Mouse (Mus musculus): ENCODE results near the gene 5031410I06Rik.
"Not testable (repeated sequence)": the region's sequence is repeated elsewhere in the genome, so short reads cannot be mapped to it uniquely, and the experiment has no call there.

5031410I06Rik gene

DNA sequence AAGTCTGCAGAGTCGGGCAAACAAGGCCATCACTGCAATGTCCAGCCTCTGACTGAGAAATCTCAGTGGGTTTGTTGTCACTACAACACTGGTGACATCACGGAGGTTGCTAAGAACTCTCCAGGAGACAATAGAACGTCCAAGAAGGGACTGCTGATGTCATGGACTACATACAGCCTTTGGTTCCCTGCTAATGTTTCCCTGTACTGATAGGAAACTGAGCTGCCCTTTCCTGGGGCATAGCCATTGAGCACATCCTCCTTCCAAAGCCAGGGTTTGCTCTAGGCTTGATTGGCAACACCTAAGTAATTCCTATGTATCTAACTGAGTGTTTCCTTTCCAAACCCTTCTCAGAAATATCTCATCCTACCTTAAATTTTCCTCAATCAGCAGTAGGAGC lies at the start of gene 5031410I06Rik:
Gene 5031410I06Rik, minus strand, starts transcription at position 101 of the 400 bp plus-strand sequence.
- in situ Hi-C loops (cut with MboI): not testable (repeated sequence)

DNA sequence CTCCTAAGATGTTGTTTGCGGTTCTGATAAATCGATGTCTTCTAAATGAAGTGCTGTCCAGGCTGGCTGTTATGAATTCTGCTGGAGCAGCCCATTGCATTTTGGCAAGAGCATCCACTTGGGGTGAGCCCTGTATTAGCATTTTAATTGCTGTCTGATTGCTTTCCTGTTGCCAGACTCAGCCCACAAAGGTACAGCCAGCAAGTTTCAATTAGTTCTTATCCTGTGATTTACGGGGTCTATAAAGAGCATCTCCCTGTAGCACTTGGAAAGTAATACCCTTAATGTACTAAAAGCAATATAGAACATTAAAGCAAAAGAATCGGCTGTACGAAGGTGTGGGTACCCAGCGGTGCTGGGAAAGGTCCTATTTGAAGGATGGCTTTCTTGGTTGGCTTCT lies 37.7 kb upstream of the 5031410I06Rik start:
- in situ Hi-C loops (cut with MboI): no loop called here

DNA sequence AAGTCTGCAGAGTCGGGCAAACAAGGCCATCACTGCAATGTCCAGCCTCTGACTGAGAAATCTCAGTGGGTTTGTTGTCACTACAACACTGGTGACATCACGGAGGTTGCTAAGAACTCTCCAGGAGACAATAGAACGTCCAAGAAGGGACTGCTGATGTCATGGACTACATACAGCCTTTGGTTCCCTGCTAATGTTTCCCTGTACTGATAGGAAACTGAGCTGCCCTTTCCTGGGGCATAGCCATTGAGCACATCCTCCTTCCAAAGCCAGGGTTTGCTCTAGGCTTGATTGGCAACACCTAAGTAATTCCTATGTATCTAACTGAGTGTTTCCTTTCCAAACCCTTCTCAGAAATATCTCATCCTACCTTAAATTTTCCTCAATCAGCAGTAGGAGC lies 16.2 kb upstream of the 5031410I06Rik start, which contains the start of gene Gm10220:
Gene Gm10220, minus strand, starts transcription at position 101 of the 400 bp plus-strand sequence.
- in situ Hi-C loops (cut with MboI): not testable (repeated sequence)

DNA sequence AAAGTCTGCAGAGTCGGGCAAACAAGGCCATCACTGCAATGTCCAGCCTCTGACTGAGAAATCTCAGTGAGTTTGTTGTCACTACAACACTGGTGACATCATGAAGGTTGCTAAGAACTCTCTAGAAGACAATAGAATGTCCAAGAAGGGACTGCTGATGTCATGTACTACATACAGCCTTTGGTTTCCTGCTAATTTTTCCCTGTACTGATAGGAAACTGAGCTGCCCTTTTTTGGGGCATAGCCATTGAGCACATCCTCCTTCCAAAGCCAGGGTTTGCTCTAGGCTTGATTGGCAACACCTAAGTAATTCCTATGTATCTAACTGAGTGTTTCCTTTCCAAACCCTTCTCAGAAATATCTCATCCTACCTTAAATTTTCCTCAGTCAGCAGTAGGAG lies 16.0 kb downstream of the 5031410I06Rik start, which contains the start of gene Gm10471:
Gene Gm10471, minus strand, starts transcription at position 101 of the 400 bp plus-strand sequence.
- in situ Hi-C loops (cut with MboI): not testable (repeated sequence)

DNA sequence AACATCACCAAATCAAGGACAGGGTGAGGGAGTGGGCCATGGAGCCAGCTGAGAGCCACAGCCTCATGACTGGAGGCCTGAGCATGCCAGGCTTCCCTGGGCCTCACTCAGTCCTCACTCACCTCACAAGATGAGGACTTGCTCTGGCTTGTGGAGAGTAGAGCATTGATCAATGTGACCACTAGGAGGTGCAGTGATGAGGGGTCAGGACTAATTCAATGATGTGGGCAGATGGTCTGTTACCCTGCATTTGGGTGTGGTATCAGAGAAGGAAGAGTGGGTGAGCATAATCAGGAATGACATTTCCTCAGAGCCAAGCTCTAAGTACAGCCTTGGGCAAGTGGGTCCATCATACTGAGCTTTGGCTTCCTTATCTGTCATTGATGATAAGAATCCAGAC lies 26.1 kb downstream of the 5031410I06Rik start:
- in situ Hi-C loops (cut with MboI): not testable (repeated sequence)

DNA sequence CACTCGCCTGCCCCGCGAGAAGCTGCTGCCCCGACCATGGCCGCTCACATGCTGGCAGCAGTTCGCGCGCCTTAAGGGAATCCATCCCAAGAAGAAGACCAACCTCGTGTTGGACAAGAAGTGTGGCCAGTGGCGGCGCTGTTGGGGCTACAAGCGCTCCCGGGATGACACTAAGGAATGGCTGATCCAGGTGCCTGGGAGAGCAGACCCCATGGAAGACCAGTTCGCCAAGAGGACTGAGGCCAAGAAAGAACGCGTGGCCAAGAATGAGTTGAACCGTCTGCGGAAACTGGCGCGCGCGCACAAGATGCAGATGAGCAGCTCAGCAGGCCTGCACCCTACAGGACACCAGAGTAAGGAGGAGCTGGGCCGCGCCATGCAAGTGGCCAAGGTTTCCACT lies 34.4 kb downstream of the 5031410I06Rik start:
- in situ Hi-C loops (cut with MboI): no loop called here

DNA sequence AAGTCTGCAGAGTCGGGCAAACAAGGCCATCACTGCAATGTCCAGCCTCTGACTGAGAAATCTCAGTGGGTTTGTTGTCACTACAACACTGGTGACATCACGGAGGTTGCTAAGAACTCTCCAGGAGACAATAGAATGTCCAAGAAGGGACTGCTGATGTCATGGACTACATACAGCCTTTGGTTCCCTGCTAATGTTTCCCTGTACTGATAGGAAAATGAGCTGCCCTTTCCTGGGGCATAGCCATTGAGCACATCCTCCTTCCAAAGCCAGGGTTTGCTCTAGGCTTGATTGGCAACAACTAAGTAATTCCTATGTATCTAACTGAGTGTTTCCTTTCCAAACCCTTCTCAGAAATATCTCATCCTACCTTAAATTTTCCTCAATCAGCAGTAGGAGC lies 46.7 kb downstream of the 5031410I06Rik start, which contains the start of gene Gm7347:
Gene Gm7347, minus strand, starts transcription at position 101 of the 400 bp plus-strand sequence.
- in situ Hi-C loops (cut with MboI): not testable (repeated sequence)

Data from mature B cell (primary cell).